Mouse (Mus musculus): ENCODE data around the gene Slc50a1. TPM values are rescaled to one million over a fixed set of nuclear protein-coding genes. Genes with fewer than 3 reads are reported as not detected.

Gene Slc50a1
- 35.4 and 40.6 TPM in 2 replicates for polyA plus RNA-seq (2015; fragmentation: Nextera tagmentation; extraction: Ambion mirVana)

- Histone ChIP-seq H3K27me3 (no peaks in the 10 kb centered on the region), H3K36me3 (no peaks in the 10 kb centered on the region), H3K9me3 (no peaks in the 10 kb centered on the region), H3K4me1 (peaks cover 41% of the 10 kb centered on the region), H3K4me2 (replicated peaks) (peak within 1 kb of the TSS; percentile 87), H3K27ac (replicated peaks) (peak within 1 kb of the TSS; percentile 72), H3K9ac (replicated peaks) (peak within 1 kb of the TSS; percentile 76), H3K4me3 (peak within 1 kb of the TSS; percentile 60)
- 2% methylated on average over 39 of the region's 39 CpGs for WGBS
- peak; percentile 38 for ATAC-seq (replicated peaks)
Observed at GRCm38 (mm10) chr3:89270051-89270755, at the start of gene Slc50a1. Gene Slc50a1, minus strand, starts transcription at chr3:89270570.

GRCm38 (mm10) chr3:89319591-89320350, 49.4 kb upstream of the Slc50a1 start:
- no peaks in the 10 kb centered on the region for H3K36me3 ChIP-seq
- H3K4me1 ChIP-seq: peaks cover 77% of the 10 kb centered on the region

GRCm38 (mm10) chr3:89318971-89319590, 48.7 kb upstream of the Slc50a1 start:
- Histone ChIP-seq H3K4me3 (peak overlapping the region; percentile 65), H3K4me1 (peaks cover 77% of the 10 kb centered on the region), H3K27me3 (peaks cover 32% of the 10 kb centered on the region), H3K4me2 (replicated peaks) (peak overlapping the region; percentile 93), H3K9me3 (no peaks in the 10 kb centered on the region), H3K36me3 (0 out of 2 replicates have a peak, but pooled peaks cover 3% of the 10 kb centered on the region), H3K9ac (replicated peaks) (peak overlapping the region; percentile 79), H3K27ac (replicated peaks) (peak overlapping the region; percentile 90)
- 10% methylated on average over 21 of the region's 21 CpGs for WGBS
- ATAC-seq (replicated peaks): no peak

More at GRCm38 (mm10) chr3:89319591-89320350, 49.4 kb upstream of the Slc50a1 start:
- WGBS: 4% methylated on average over 58 of the region's 58 CpGs
- Histone ChIP-seq H3K27me3 (peaks cover 32% of the 10 kb centered on the region), H3K27ac (replicated peaks) (peak overlapping the region; percentile 90), H3K9ac (replicated peaks) (peak overlapping the region; percentile 79), H3K9me3 (no peaks in the 10 kb centered on the region), H3K4me2 (replicated peaks) (peak overlapping the region; percentile 93), H3K4me3 (peak overlapping the region; percentile 65)
- ATAC-seq (replicated peaks): no peak

- no peak overlapping the region for H3K9ac ChIP-seq (replicated peaks)
- H3K36me3 ChIP-seq: 0 out of 2 replicates have a peak, but pooled peaks cover 4% of the 10 kb centered on the region
- no peaks in the 10 kb centered on the region for H3K9me3 ChIP-seq
- 75% methylated on average over 8 of the region's 8 CpGs for WGBS
- H3K27me3 ChIP-seq: peaks cover 32% of the 10 kb centered on the region
- peaks cover 77% of the 10 kb centered on the region for H3K4me1 ChIP-seq
- H3K4me2 ChIP-seq (replicated peaks): no peak overlapping the region
- H3K4me3 ChIP-seq: no peak overlapping the region
- no peak overlapping the region for H3K27ac ChIP-seq (replicated peaks)
- no peak for ATAC-seq (replicated peaks)
Observed at GRCm38 (mm10) chr3:89318316-89318715, 47.9 kb upstream of the Slc50a1 start.

GRCm38 (mm10) chr3:89317246-89317645, 46.9 kb upstream of the Slc50a1 start:
- Histone ChIP-seq H3K4me2 (replicated peaks) (peak overlapping the region; percentile 46; the same call in 1 of the 2 replicates), H3K9me3 (no peaks in the 10 kb centered on the region), H3K27ac (replicated peaks) (no peak overlapping the region), H3K36me3 (0 out of 2 replicates have a peak, but pooled peaks cover 4% of the 10 kb centered on the region), H3K27me3 (peaks cover 32% of the 10 kb centered on the region), H3K9ac (replicated peaks) (no peak overlapping the region), H3K4me1 (peaks cover 70% of the 10 kb centered on the region), H3K4me3 (no peak overlapping the region)
- ATAC-seq (replicated peaks): no peak
- 59% methylated on average over 6 of the region's 6 CpGs for WGBS

- H3K27me3 ChIP-seq: peaks cover 32% of the 10 kb centered on the region
- no peak overlapping the region for H3K9ac ChIP-seq (replicated peaks)
- no peaks in the 10 kb centered on the region for H3K9me3 ChIP-seq
- H3K4me3 ChIP-seq: 0 out of 2 replicates have a peak overlapping the region, but pooled peaks have one; percentile 8
- H3K4me1 ChIP-seq: peaks cover 66% of the 10 kb centered on the region
- H3K4me2 ChIP-seq (replicated peaks): peak overlapping the region; percentile 46
- no peak overlapping the region for H3K27ac ChIP-seq (replicated peaks)
- WGBS: 3% methylated on average over 4 of the region's 4 CpGs
- ATAC-seq (replicated peaks): peak; percentile 44
- 0 out of 2 replicates have a peak, but pooled peaks cover 4% of the 10 kb centered on the region for H3K36me3 ChIP-seq
Observed at GRCm38 (mm10) chr3:89316833-89317232, 46.5 kb upstream of the Slc50a1 start.

GRCm38 (mm10) chr3:89315930-89316831, 45.8 kb upstream of the Slc50a1 start:
- Histone ChIP-seq H3K9me3 (no peaks in the 10 kb centered on the region), H3K4me2 (replicated peaks) (peak overlapping the region; percentile 46), H3K36me3 (0 out of 2 replicates have a peak, but pooled peaks cover 4% of the 10 kb centered on the region), H3K4me1 (peaks cover 59% of the 10 kb centered on the region), H3K9ac (replicated peaks) (0 out of 2 replicates have a peak overlapping the region, but pooled peaks have one; percentile 7), H3K27ac (replicated peaks) (no peak overlapping the region), H3K4me3 (peak overlapping the region; percentile 26), H3K27me3 (peaks cover 32% of the 10 kb centered on the region)
- peak; percentile 3; the same call in 1 of the 2 replicates for ATAC-seq (replicated peaks)
- 4% methylated on average over 39 of the region's 40 CpGs for WGBS

- ATAC-seq (replicated peaks): 0 out of 2 replicates have a peak, but pooled peaks have one; percentile 4
- H3K4me1 ChIP-seq: peaks cover 51% of the 10 kb centered on the region
Observed at GRCm38 (mm10) chr3:89315195-89315929, 45.0 kb upstream of the Slc50a1 start.

GRCm38 (mm10) chr3:89314791-89315190, 44.4 kb upstream of the Slc50a1 start:
- Histone ChIP-seq H3K27me3 (peaks cover 24% of the 10 kb centered on the region), H3K36me3 (0 out of 2 replicates have a peak, but pooled peaks cover 4% of the 10 kb centered on the region), H3K9me3 (no peaks in the 10 kb centered on the region), H3K4me3 (no peak overlapping the region), H3K27ac (replicated peaks) (no peak overlapping the region), H3K4me2 (replicated peaks) (0 out of 2 replicates have a peak overlapping the region, but pooled peaks have one; percentile 46), H3K9ac (replicated peaks) (peak overlapping the region; percentile 17; the same call in 1 of the 2 replicates), H3K4me1 (peaks cover 45% of the 10 kb centered on the region)
- 29% methylated on average over 2 of the region's 2 CpGs for WGBS
- no peak for ATAC-seq (replicated peaks)

More at GRCm38 (mm10) chr3:89315195-89315929, 45.0 kb upstream of the Slc50a1 start:
- Histone ChIP-seq H3K36me3 (0 out of 2 replicates have a peak, but pooled peaks cover 4% of the 10 kb centered on the region), H3K9ac (replicated peaks) (peak overlapping the region; percentile 17; the same call in 1 of the 2 replicates), H3K9me3 (no peaks in the 10 kb centered on the region), H3K4me2 (replicated peaks) (peak overlapping the region; percentile 46), H3K27ac (replicated peaks) (no peak overlapping the region), H3K4me3 (peak overlapping the region; percentile 26), H3K27me3 (peaks cover 24% of the 10 kb centered on the region)
- WGBS: 5% methylated on average over 25 of the region's 26 CpGs

GRCm38 (mm10) chr3:89314340-89314739, 44.0 kb upstream of the Slc50a1 start:
- Histone ChIP-seq H3K9ac (replicated peaks) (no peak overlapping the region), H3K4me3 (no peak overlapping the region), H3K4me2 (replicated peaks) (no peak overlapping the region), H3K4me1 (peaks cover 41% of the 10 kb centered on the region), H3K9me3 (no peaks in the 10 kb centered on the region), H3K27me3 (peaks cover 20% of the 10 kb centered on the region), H3K27ac (replicated peaks) (no peak overlapping the region), H3K36me3 (0 out of 2 replicates have a peak, but pooled peaks cover 4% of the 10 kb centered on the region)
- 74% methylated on average over 5 of the region's 5 CpGs for WGBS
- no peak for ATAC-seq (replicated peaks)

Measured in forebrain, embryonic 15.5 days (tissue).